Mouse (Mus musculus): ENCODE data around the gene Eif2d. TPM values are rescaled to one million over a fixed set of nuclear protein-coding genes. Genes with fewer than 3 reads are reported as not detected.
A peak's percentile ranks its signal among the peaks of the same experiment; 100 is the strongest.

Gene Eif2d
- polyA plus RNA-seq, 1 experiment from 2014 or later = 54.8 TPM

DNA sequence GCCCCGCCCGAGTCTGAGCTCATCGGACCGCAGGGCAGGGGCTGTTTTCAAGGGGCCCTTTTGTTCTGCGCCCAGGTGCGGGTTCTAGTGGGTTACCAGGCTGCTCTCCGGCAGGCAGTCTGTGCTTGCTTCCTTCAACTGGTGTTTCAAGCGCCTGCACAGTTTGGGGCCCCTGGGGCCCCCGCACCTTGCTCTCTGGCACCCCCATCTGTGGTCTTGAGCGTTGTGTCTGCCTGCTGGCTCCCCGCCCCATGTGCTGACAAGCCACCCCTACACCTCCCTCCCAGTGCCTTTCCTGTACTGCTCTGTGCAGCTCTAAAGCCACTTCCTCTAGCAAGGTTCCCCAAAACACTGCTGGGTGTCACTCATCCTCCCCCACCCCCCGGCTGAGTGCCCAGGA lies 47.0 kb downstream of the Eif2d start:
- H3K27ac ChIP-seq (replicated peaks; ENCODE audit: low read depth, low read length) = no peak overlapping the region
- H3K4me3 ChIP-seq (replicated peaks; ENCODE audit: low read depth, low read length) = no peak overlapping the region
- no peaks in the 10 kb centered on the region for H3K4me1 ChIP-seq (ENCODE audit: control insufficient read depth, insufficient read depth, low read length)
- ATAC-seq (ENCODE audit: low FRiP score, low TSS enrichment) (no peak), DNase-seq (no peak)
- H3K27me3 ChIP-seq (ENCODE audit: control insufficient read depth, insufficient read depth, low read length) = no peaks in the 10 kb centered on the region
- H3K36me3 ChIP-seq (ENCODE audit: control insufficient read depth, insufficient read depth, low read length) = no peaks in the 10 kb centered on the region
- 58% methylated on average over 12 of the region's 12 CpGs for WGBS
- no peak overlapping the region for H3K9ac ChIP-seq (replicated peaks; ENCODE audit: low read length)
- H3K9me3 ChIP-seq (ENCODE audit: control insufficient read depth, low read length) = no peaks in the 10 kb centered on the region
- H3K4me2 ChIP-seq (ENCODE audit: low read length) = no peak overlapping the region

DNA sequence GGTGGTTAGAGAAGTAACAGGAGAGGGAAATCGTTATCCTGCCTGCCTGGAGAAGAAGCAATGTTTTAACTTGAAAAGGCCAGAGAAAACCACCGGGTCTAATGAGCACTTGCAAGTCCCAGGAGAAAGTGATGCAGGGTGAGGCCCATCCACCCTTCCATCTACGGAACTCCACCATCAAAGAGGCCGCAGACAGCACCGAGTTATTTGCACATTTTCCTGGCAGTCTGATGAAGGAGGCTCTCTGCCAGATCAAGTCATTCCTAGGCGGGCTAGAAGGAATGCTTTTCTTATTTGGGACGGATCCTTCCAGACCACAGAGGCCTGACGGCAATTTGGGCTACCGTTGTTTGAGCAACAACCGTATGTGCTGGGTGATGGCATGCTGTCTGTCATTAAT lies 47.6 kb downstream of the Eif2d start:
- Histone ChIP-seq H3K4me2 (ENCODE audit: low read length) (no peak overlapping the region), H3K36me3 (ENCODE audit: control insufficient read depth, insufficient read depth, low read length) (no peaks in the 10 kb centered on the region), H3K9me3 (ENCODE audit: control insufficient read depth, low read length) (no peaks in the 10 kb centered on the region), H3K27me3 (ENCODE audit: control insufficient read depth, insufficient read depth, low read length) (no peaks in the 10 kb centered on the region), H3K9ac (replicated peaks; ENCODE audit: low read length) (no peak overlapping the region), H3K4me3 (replicated peaks; ENCODE audit: low read depth, low read length) (no peak overlapping the region), H3K4me1 (ENCODE audit: control insufficient read depth, insufficient read depth, low read length) (no peaks in the 10 kb centered on the region), H3K27ac (replicated peaks; ENCODE audit: low read depth, low read length) (no peak overlapping the region)
- DNase-seq (no peak), ATAC-seq (ENCODE audit: low FRiP score, low TSS enrichment) (no peak)
- 70% methylated on average over 10 of the region's 10 CpGs for WGBS

GRCm38 (mm10) chr1:131201391-131201790 lies 48.4 kb downstream of the Eif2d start:
- Histone ChIP-seq H3K9me3 (ENCODE audit: control insufficient read depth, low read length) (no peaks in the 10 kb centered on the region), H3K27ac (replicated peaks; ENCODE audit: low read depth, low read length) (no peak overlapping the region), H3K27me3 (ENCODE audit: control insufficient read depth, insufficient read depth, low read length) (no peaks in the 10 kb centered on the region), H3K9ac (replicated peaks; ENCODE audit: low read length) (no peak overlapping the region), H3K36me3 (ENCODE audit: control insufficient read depth, insufficient read depth, low read length) (no peaks in the 10 kb centered on the region), H3K4me1 (ENCODE audit: control insufficient read depth, insufficient read depth, low read length) (no peaks in the 10 kb centered on the region), H3K4me2 (ENCODE audit: low read length) (no peak overlapping the region), H3K4me3 (replicated peaks; ENCODE audit: low read depth, low read length) (no peak overlapping the region)
- DNase-seq (no peak), ATAC-seq (ENCODE audit: low FRiP score, low TSS enrichment) (no peak)
- WGBS = 83% methylated on average over 4 of the region's 4 CpGs

GRCm38 (mm10) chr1:131204461-131204860 lies 51.5 kb downstream of the Eif2d start:
- Histone ChIP-seq H3K36me3 (ENCODE audit: control insufficient read depth, insufficient read depth, low read length) (no peaks in the 10 kb centered on the region), H3K4me2 (ENCODE audit: low read length) (no peak overlapping the region), H3K9ac (replicated peaks; ENCODE audit: low read length) (no peak overlapping the region), H3K4me3 (replicated peaks; ENCODE audit: low read depth, low read length) (no peak overlapping the region), H3K4me1 (ENCODE audit: control insufficient read depth, insufficient read depth, low read length) (no peaks in the 10 kb centered on the region), H3K9me3 (ENCODE audit: control insufficient read depth, low read length) (no peaks in the 10 kb centered on the region), H3K27ac (replicated peaks; ENCODE audit: low read depth, low read length) (no peak overlapping the region), H3K27me3 (ENCODE audit: control insufficient read depth, insufficient read depth, low read length) (no peaks in the 10 kb centered on the region)
- ATAC-seq (ENCODE audit: low FRiP score, low TSS enrichment) = no peak
- no peak for DNase-seq
- WGBS = 88% methylated on average over 8 of the region's 8 CpGs

- 87% methylated on average over 5 of the region's 5 CpGs for WGBS
- no peak overlapping the region for H3K4me3 ChIP-seq (replicated peaks; ENCODE audit: low read depth, low read length)
- no peak overlapping the region for H3K27ac ChIP-seq (replicated peaks; ENCODE audit: low read depth, low read length)
- no peak overlapping the region for H3K9ac ChIP-seq (replicated peaks; ENCODE audit: low read length)
- no peaks in the 10 kb centered on the region for H3K4me1 ChIP-seq (ENCODE audit: control insufficient read depth, insufficient read depth, low read length)
- DNase-seq (no peak), ATAC-seq (ENCODE audit: low FRiP score, low TSS enrichment) (no peak)
- H3K27me3 ChIP-seq (ENCODE audit: control insufficient read depth, insufficient read depth, low read length) = no peaks in the 10 kb centered on the region
- H3K4me2 ChIP-seq (ENCODE audit: low read length) = no peak overlapping the region
- no peaks in the 10 kb centered on the region for H3K9me3 ChIP-seq (ENCODE audit: control insufficient read depth, low read length)
- no peaks in the 10 kb centered on the region for H3K36me3 ChIP-seq (ENCODE audit: control insufficient read depth, insufficient read depth, low read length)
Observed at GRCm38 (mm10) chr1:131206342-131206741, 53.4 kb downstream of the Eif2d start.

DNA sequence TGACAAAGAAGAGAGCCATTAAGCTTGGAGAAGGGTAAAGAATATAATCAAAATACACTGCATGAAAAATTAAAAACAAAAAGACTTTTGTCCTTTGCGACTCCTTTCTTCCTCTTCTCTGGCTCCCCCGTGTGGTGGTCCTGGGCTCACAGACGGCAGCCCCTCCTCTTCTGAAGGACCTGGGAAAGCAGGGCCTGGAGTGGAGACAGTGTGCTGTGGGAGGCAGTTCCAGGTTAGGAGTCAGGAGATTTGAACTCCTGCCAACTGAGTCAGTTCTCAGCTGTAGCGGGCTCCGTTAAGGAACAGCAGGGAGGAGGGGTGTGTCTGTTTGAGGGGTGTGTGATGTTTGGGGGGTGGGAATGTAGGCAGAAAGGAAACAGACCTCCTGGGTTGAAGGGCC lies 54.5 kb downstream of the Eif2d start:
- H3K27me3 ChIP-seq (ENCODE audit: control insufficient read depth, insufficient read depth, low read length) = no peaks in the 10 kb centered on the region
- no peaks in the 10 kb centered on the region for H3K9me3 ChIP-seq (ENCODE audit: control insufficient read depth, low read length)
- WGBS = 5% methylated on average over 5 of the region's 5 CpGs
- no peaks in the 10 kb centered on the region for H3K4me1 ChIP-seq (ENCODE audit: control insufficient read depth, insufficient read depth, low read length)
- H3K36me3 ChIP-seq (ENCODE audit: control insufficient read depth, insufficient read depth, low read length) = no peaks in the 10 kb centered on the region
- peak; percentile 82 for DNase-seq
- no peak overlapping the region for H3K4me2 ChIP-seq (ENCODE audit: low read length)
- no peak overlapping the region for H3K4me3 ChIP-seq (replicated peaks; ENCODE audit: low read depth, low read length)
- H3K27ac ChIP-seq (replicated peaks; ENCODE audit: low read depth, low read length) = no peak overlapping the region
- no peak overlapping the region for H3K9ac ChIP-seq (replicated peaks; ENCODE audit: low read length)
- peak; percentile 58; the same call in 1 of the 2 replicates for ATAC-seq (ENCODE audit: low FRiP score, low TSS enrichment)

DNA sequence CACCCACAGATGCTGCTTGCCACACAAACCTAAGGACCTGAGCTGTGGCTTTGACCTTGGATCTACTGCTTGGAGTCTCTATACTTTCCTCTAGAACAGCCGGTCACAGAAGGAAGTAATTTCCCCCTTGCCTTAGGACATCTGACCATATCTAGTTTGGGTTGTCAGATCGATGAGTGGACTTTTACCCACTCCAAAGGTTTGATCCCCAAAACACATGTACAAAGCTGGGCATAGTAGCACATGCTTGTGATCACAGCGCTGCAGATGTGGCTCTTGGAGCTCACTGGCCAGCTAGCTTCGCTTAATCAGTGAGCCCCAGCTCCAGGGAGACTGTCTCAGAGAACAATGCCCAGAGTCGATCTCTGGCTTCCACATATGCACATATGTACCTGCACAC lies 55.1 kb downstream of the Eif2d start:
- DNase-seq (no peak), ATAC-seq (ENCODE audit: low FRiP score, low TSS enrichment) (no peak)
- Histone ChIP-seq H3K9me3 (ENCODE audit: control insufficient read depth, low read length) (no peaks in the 10 kb centered on the region), H3K4me3 (replicated peaks; ENCODE audit: low read depth, low read length) (no peak overlapping the region), H3K4me2 (ENCODE audit: low read length) (no peak overlapping the region), H3K9ac (replicated peaks; ENCODE audit: low read length) (no peak overlapping the region), H3K36me3 (ENCODE audit: control insufficient read depth, insufficient read depth, low read length) (no peaks in the 10 kb centered on the region), H3K27me3 (ENCODE audit: control insufficient read depth, insufficient read depth, low read length) (no peaks in the 10 kb centered on the region), H3K27ac (replicated peaks; ENCODE audit: low read depth, low read length) (no peak overlapping the region), H3K4me1 (ENCODE audit: control insufficient read depth, insufficient read depth, low read length) (no peaks in the 10 kb centered on the region)
- 88% methylated on average over 5 of the region's 5 CpGs for WGBS

- 40% methylated on average over 6 of the region's 6 CpGs for WGBS
- Histone ChIP-seq H3K4me1 (ENCODE audit: control insufficient read depth, insufficient read depth, low read length) (no peaks in the 10 kb centered on the region), H3K4me2 (ENCODE audit: low read length) (no peak overlapping the region), H3K9me3 (ENCODE audit: control insufficient read depth, low read length) (no peaks in the 10 kb centered on the region), H3K9ac (replicated peaks; ENCODE audit: low read length) (no peak overlapping the region), H3K36me3 (ENCODE audit: control insufficient read depth, insufficient read depth, low read length) (no peaks in the 10 kb centered on the region), H3K4me3 (replicated peaks; ENCODE audit: low read depth, low read length) (no peak overlapping the region), H3K27ac (replicated peaks; ENCODE audit: low read depth, low read length) (no peak overlapping the region), H3K27me3 (ENCODE audit: control insufficient read depth, insufficient read depth, low read length) (no peaks in the 10 kb centered on the region)
- ATAC-seq (ENCODE audit: low FRiP score, low TSS enrichment) = no peak
- no peak for DNase-seq
Observed at GRCm38 (mm10) chr1:131208800-131209199, 55.8 kb downstream of the Eif2d start.

DNA sequence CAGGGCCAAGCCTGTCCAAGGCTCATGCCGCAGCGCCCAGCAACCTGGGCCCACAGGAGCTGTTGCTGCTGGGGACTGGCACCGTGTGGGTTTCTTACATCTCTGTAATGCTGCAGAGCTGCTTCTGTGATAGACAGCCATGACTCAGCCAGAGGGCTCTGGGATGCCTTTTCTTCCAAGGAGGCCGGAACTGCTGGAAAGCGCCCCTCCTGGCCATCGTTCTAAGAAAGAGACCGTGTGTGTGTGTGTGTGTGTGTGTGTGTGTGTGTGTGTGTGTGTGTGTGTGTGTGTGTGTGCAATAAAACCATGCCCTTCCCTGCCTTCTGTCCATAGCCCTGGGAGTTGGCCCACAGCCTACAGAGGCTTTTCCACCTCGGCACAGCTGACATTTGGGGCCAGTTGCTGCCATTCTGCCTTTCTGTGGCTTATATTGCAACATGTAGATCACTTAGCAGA lies 57.0 kb downstream of the Eif2d start:
- ATAC-seq (ENCODE audit: low FRiP score, low TSS enrichment) = no peak
- H3K36me3 ChIP-seq (ENCODE audit: control insufficient read depth, insufficient read depth, low read length) = no peaks in the 10 kb centered on the region
- WGBS = 62% methylated on average over 8 of the region's 8 CpGs
- H3K4me2 ChIP-seq (ENCODE audit: low read length) = no peak overlapping the region
- H3K27me3 ChIP-seq (ENCODE audit: control insufficient read depth, insufficient read depth, low read length) = no peaks in the 10 kb centered on the region
- no peak for DNase-seq
- 0 out of 2 replicates have a peak overlapping the region, but pooled peaks have one; percentile 41 for H3K27ac ChIP-seq (replicated peaks; ENCODE audit: low read depth, low read length)
- H3K4me3 ChIP-seq (replicated peaks; ENCODE audit: low read depth, low read length) = no peak overlapping the region
- H3K9me3 ChIP-seq (ENCODE audit: control insufficient read depth, low read length) = no peaks in the 10 kb centered on the region
- H3K9ac ChIP-seq (replicated peaks; ENCODE audit: low read length) = no peak overlapping the region
- H3K4me1 ChIP-seq (ENCODE audit: control insufficient read depth, insufficient read depth, low read length) = no peaks in the 10 kb centered on the region

All from midbrain, embryonic 14.5 days (tissue).